ENCODE assay signal across 8 mouse cellular contexts in the genomic region with DNA sequence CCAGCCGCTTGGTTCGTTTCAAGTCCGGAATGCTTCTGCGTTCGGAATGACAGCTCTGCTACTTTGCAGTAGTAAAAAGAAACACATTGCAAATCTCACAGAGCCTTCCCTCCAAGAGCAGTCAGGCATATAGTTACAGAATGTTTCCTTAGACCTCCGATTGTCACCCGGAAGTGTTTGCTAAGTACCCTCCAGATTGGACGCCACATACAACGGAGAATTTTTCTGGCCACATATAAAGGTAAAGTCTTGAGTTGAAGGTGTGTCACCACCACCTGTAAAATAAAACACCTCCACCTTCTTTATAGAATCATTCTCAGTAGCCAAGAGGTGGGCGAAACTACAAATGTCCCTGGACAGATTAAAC. TPM values are rescaled to one million over a fixed set of nuclear protein-coding genes. Genes with fewer than 3 reads are reported as not detected.
DNase-seq lines count a peak whose midpoint lies in the region; ATAC-seq and TF ChIP-seq lines count a peak whose summit lies in the region.

No protein-coding gene starts in this region.

- TF ChIP-seq EP300 in heart, postnatal 0 days (IDR thresholded peaks at IDR 0.05; ENCODE audit: low read depth) = no peak

- peak overlapping the region; percentile 86 for H3K27ac ChIP-seq in heart, postnatal 0 days (ENCODE audit: low read depth)
- peak overlapping the region; percentile 79 for H3K27ac ChIP-seq in bone marrow macrophage, adult 2 months (ENCODE audit: insufficient read depth, low read depth, low read length)
- H3K27ac ChIP-seq in hindbrain, embryonic 15.5 days (replicated peaks) = peak overlapping the region; percentile 92
- H3K27ac ChIP-seq in midbrain, embryonic 13.5 days = peak overlapping the region; percentile 89

- WGBS in heart, postnatal 0 days = 8% methylated on average over 10 of the region's 10 CpGs
- WGBS in hindbrain, embryonic 15.5 days = 8% methylated on average over 10 of the region's 10 CpGs
- 9% methylated on average over 10 of the region's 10 CpGs for WGBS in midbrain, embryonic 13.5 days

- no peak for TF ChIP-seq POLR2A in bone marrow macrophage, adult 2 months (IDR thresholded peaks at IDR 0.05; ENCODE audit: borderline replicate concordance, low read depth, low read length)

- H3K9ac ChIP-seq in heart, postnatal 0 days (replicated peaks; ENCODE audit: low read depth, low read length) = peak overlapping the region; percentile 50
- peak overlapping the region; percentile 40 for H3K9ac ChIP-seq in hindbrain, embryonic 15.5 days
- H3K9ac ChIP-seq in midbrain, embryonic 13.5 days (replicated peaks) = peak overlapping the region; percentile 57

- no peak for TF ChIP-seq CTCF in heart, postnatal 0 days (IDR thresholded peaks at IDR 0.05; ENCODE audit: low read depth)
- no peak for TF ChIP-seq CTCF in bone marrow macrophage, adult 2 months (IDR thresholded peaks at IDR 0.05; ENCODE audit: low read depth, low read length)

- no peaks in the 10 kb centered on the region for H3K27me3 ChIP-seq in heart, postnatal 0 days (ENCODE audit: control insufficient read depth, insufficient read depth, low read length)
- H3K27me3 ChIP-seq in hindbrain, embryonic 15.5 days = no peaks in the 10 kb centered on the region
- no peaks in the 10 kb centered on the region for H3K27me3 ChIP-seq in midbrain, embryonic 13.5 days

- peaks cover 8% of the 10 kb centered on the region for H3K36me3 ChIP-seq in heart, postnatal 0 days (replicated peaks; ENCODE audit: control insufficient read depth, insufficient read depth, low read length)
- no peaks in the 10 kb centered on the region for H3K36me3 ChIP-seq in hindbrain, embryonic 15.5 days
- peaks cover 6% of the 10 kb centered on the region for H3K36me3 ChIP-seq in midbrain, embryonic 13.5 days

- DNase-seq in heart, postnatal 0 days (ENCODE audit: low spot score) = no peak
- DNase-seq in heart, adult 8-10 months (ENCODE audit: low spot score) = no peak
- no peak for DNase-seq in right cerebral cortex, postnatal 14 days
- DNase-seq in cerebellum, adult 18-20 months = no peak
- no peak for DNase-seq in kidney, adult 11 months

- H3K4me1 ChIP-seq in heart, postnatal 0 days (ENCODE audit: control insufficient read depth, insufficient read depth) = peaks cover 14% of the 10 kb centered on the region
- H3K4me1 ChIP-seq in bone marrow macrophage, adult 2 months (ENCODE audit: control insufficient read depth, insufficient read depth, low read length) = peaks cover 28% of the 10 kb centered on the region
- H3K4me1 ChIP-seq in hindbrain, embryonic 15.5 days (replicated peaks) = peaks cover 21% of the 10 kb centered on the region
- H3K4me1 ChIP-seq in midbrain, embryonic 13.5 days (replicated peaks) = peaks cover 32% of the 10 kb centered on the region

- peak overlapping the region; percentile 90 for H3K4me3 ChIP-seq in heart, postnatal 0 days (ENCODE audit: low read depth, low read length)
- H3K4me3 ChIP-seq in bone marrow macrophage, adult 2 months (ENCODE audit: insufficient read depth, low read length) = peak overlapping the region; percentile 60
- H3K4me3 ChIP-seq in hindbrain, embryonic 15.5 days = peak overlapping the region; percentile 97
- peak overlapping the region; percentile 77 for H3K4me3 ChIP-seq in midbrain, embryonic 13.5 days (replicated peaks)

- peak overlapping the region; percentile 63 for H3K4me2 ChIP-seq in heart, postnatal 0 days (ENCODE audit: low read depth, low read length)
- peak overlapping the region; percentile 83 for H3K4me2 ChIP-seq in hindbrain, embryonic 15.5 days
- peak overlapping the region; percentile 93 for H3K4me2 ChIP-seq in midbrain, embryonic 13.5 days (replicated peaks)

- no peaks in the 10 kb centered on the region for H3K9me3 ChIP-seq in heart, postnatal 0 days (replicated peaks; ENCODE audit: control insufficient read depth, low read length)
- H3K9me3 ChIP-seq in hindbrain, embryonic 15.5 days = no peaks in the 10 kb centered on the region
- H3K9me3 ChIP-seq in midbrain, embryonic 13.5 days = no peaks in the 10 kb centered on the region

- ATAC-seq in heart, postnatal 0 days (ENCODE audit: insufficient read depth, low read depth) = peak; percentile 52
- ATAC-seq in hindbrain, embryonic 15.5 days (ENCODE audit: low FRiP score, low read depth) = peak; percentile 90
- peak; percentile 86 for ATAC-seq in midbrain, embryonic 13.5 days

RNA-seq across cellular contexts. Expression of a gene that starts 0.4 kb away (rescaled TPM):
- total RNA-seq in heart, postnatal 0 days (2014; rRNA removed; ENCODE audit: low replicate concordance) = 14.6 and 27.3 TPM in 2 replicates
- polyA plus RNA-seq in heart, postnatal 0 days (2015; fragmentation: Nextera tagmentation; extraction: Ambion mirVana) = 16.1 and 17.3 TPM in 2 replicates
- 1 to 10 TPM; 5.0 to 7.0 (median 5.1) TPM for total RNA-seq in heart, adult 8-10 months (2022)
- polyA plus RNA-seq in bone marrow macrophage, adult 2 months (2012; ENCODE audit: insufficient read depth, insufficient read length, missing spikeins) = 146 and 159 TPM in 2 replicates
- polyA plus RNA-seq in hindbrain, embryonic 15.5 days (2015; fragmentation: Nextera tagmentation; extraction: Ambion mirVana) = 30.7 and 33.5 TPM in 2 replicates
- 46.6 and 47.1 TPM in 2 replicates for polyA plus RNA-seq in midbrain, embryonic 13.5 days (2015; fragmentation: Nextera tagmentation; extraction: Ambion mirVana)

RNA-seq across cellular contexts. Expression of a gene that starts 52.4 kb away (rescaled TPM):
- not detected in 2 replicates for total RNA-seq in heart, postnatal 0 days (2014; rRNA removed; ENCODE audit: low replicate concordance)
- polyA plus RNA-seq in heart, postnatal 0 days (2015; fragmentation: Nextera tagmentation; extraction: Ambion mirVana) = not detected in 2 replicates
- not detected for total RNA-seq in heart, adult 8-10 months (2022)
- not detected in 2 replicates for polyA plus RNA-seq in bone marrow macrophage, adult 2 months (2012; ENCODE audit: insufficient read depth, insufficient read length, missing spikeins)
- not detected in 2 replicates for polyA plus RNA-seq in hindbrain, embryonic 15.5 days (2015; fragmentation: Nextera tagmentation; extraction: Ambion mirVana)
- not detected in 2 replicates for polyA plus RNA-seq in midbrain, embryonic 13.5 days (2015; fragmentation: Nextera tagmentation; extraction: Ambion mirVana)
